Mouse (Mus musculus) ovary, postnatal 10 days (tissue): ENCODE measurements around the gene Scarf1.
"Not testable (repeated sequence)": the region's sequence is repeated elsewhere in the genome, so short reads cannot be mapped to it uniquely, and the experiment has no call there.

Source experiments
- DNase-seq: peaks from one replicate; pipeline ENCODE4 v3.0.0; 2022; ENCODE audit warnings: low spot score

Scarf1 gene

DNA sequence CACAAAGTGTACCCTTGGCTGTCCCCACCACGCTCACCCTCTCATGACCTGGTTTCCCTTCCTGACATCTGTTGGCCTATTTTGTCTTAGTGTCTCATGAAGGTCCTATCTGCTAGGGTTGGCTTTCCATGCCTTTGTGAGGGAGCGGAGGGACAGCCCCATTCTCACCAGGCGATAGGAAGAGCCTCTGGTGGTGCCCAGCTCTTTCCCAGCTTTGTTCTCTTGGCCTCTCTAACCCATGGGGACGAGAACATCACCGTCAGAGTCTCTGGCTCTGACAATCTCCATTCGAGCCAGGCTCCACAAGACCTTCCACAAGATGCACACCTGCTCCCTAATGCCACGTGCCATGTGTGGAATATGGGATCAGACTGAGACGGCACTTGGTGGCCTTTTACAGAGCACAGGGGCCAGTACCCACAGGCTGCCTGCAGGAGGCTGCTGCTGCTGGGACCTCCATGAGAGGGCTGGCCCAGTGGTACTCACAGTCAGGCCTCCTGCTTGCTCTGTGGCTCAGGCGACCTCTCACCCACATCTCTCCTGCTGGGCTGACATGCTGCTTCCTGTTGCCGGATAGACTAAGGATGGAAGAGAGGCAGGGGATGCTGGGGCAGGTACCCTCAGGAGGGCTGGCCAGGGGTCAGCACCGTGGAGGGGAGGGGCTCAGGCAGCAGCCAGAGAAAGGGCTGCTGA, 24.3 kb downstream of the Scarf1 start:
- no peak for DNase-seq

DNA sequence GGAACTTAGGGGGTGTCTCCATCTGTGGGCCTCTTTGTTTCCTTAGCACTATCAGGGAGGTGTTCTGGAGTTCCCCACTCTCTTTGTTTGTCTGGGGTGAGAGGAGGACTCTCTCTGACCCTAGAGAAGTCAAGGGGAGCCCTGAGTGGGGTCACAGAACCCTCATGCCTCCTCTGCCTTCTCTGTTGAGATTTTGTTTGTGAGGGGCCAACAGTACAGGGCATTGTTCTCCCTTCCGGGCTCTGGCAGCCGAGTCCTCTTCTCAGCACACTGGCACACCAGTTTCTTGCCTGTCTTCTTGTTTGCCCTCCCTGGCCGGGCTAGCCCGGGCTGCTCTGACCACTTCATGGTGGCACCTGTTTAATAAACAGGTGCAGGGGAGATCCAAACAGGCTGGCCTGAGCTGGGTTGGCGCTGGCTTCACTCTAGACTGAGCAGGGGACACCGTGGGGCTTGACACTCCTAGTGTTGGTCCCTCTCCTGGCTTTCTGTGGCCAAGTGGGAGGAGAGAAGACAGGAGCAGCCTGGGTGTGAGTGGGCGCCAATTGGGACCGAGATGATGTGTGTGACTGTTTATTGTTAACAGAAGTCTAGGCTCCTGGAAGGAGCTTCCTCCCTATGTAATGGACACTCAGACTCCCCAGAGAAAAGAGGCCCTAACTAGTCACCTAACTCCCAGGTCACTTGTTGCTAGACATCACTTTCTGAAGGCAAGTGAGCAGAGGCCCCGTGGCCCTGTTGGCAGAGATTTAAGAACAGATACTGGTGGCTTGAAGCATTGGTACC, 25.0 kb downstream of the Scarf1 start:
- DNase-seq, result no peak

- DNase-seq, result no peak
These were observed 25.6 kb downstream of the Scarf1 start for GRCm38 (mm10) chr11:75538970-75539299.

DNA sequence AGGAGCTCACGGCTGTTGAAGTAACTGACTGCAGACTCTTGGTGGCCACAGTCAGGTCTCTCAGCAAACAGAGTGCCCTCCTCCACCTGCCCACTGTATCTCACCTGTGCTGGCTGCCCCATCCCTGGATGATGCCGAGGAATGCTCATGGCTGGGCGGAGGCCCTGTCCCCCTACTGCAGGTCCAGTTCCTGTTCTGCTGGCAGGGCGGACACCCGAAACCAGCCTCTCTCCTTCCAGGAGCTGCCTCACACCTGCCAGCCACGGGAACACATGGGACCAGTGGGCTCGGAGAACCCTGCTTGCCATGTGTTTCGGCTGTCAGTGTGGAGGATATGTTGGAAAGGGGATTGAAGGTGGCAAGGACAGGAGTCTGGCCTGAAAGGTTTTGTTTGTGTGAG, 26.9 kb downstream of the Scarf1 start:
- DNase-seq, result no peak

- no peak for DNase-seq
These were observed 27.6 kb downstream of the Scarf1 start for GRCm38 (mm10) chr11:75540710-75541581.

GRCm38 (mm10) chr11:75544713-75545112, 31.4 kb downstream of the Scarf1 start:
- DNase-seq, result no peak

DNA sequence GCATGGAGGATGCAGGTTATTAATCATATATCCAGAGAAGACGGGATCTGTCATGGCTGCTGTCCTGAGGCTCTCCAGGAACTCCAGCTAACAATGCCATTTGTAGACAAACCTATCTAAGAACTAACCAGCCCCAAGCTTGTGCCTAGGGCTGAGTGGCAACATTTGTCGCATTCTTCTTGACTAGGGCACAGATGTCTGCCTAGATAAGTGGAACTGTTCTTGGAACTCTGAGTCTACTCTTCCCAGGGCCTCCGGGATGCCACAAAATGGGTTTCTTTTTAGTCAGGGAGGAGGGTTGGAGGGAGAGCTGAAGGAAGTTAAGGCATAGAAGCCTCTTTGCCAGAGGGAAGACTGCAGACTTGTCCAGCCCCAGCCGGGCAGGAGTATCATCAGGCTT, 32.7 kb downstream of the Scarf1 start:
- DNase-seq, result no peak

GRCm38 (mm10) chr11:75549658-75550111, 36.3 kb downstream of the Scarf1 start:
- no peak for DNase-seq

- no peak for DNase-seq
These were observed 37.0 kb downstream of the Scarf1 start for GRCm38 (mm10) chr11:75550200-75550946.

DNA sequence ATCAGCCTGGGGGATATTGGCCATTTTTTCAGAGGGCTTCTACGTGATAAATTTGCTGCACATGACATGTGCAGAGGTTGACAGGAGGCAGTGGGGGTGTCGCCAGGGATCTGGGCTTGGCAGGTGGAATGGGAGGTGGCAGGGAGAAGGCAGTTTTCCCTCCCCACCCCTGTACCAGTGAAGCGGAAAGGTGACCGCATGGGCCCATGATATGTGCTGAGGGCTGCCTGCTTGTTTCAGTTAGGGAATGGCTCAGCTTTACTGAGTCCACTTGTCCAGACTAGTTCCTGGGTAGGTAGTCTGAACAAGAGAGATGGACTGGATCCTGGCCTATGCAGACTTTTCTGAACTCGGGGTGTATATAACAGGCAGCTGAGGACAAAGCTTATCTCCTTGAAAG, 38.0 kb downstream of the Scarf1 start:
- no peak for DNase-seq

DNA sequence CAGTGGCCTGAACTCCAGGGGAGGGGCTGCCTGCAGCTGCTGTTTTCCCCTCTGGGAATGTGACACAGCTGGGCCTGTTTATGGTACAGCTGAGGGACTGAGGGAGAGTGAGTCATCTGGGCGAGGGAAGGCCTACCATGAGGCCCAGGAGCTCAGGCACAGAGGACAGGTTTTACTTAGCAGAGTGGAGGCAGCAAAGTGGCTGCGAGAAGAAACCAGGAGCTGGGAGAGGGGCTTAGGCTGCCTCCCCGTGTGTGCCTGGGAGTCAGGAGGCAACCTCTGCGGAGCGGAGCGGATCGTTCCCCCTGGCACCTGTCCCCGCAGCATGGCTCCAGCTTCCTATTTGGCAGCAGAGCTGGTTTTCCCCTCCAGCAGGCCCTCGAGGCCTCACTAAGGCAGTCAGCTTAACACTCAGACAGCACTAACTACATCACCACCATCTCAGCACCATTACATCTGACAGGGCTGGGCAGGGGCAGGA, 38.7 kb downstream of the Scarf1 start:
- no peak for DNase-seq

GRCm38 (mm10) chr11:75552906-75553482, 39.7 kb downstream of the Scarf1 start:
- no peak for DNase-seq

DNA sequence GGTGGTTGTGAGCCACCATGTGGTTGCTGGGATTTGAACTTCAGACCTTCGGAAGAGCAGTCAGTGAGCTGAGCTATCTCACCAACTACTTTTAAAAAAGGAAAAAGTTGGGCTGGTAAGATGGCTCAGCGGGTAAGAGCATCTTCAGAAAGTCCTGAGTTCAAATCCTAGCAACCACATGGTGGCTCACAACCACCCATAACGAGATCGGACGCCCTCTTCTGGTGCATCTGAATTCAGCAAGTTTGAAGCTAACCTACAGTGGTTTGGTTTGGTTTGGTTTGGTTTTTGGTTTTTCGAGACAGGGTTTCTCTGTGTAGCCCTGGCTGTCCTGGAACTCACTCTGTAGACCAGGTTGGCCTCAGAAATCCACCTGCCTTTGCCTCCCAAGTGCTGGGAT, 42.7 kb downstream of the Scarf1 start:
- DNase-seq, result not testable (repeated sequence)

GRCm38 (mm10) chr11:75557142-75557541, 43.8 kb downstream of the Scarf1 start:
- DNase-seq, result no peak

- DNase-seq, result no peak
These were observed 44.8 kb downstream of the Scarf1 start for GRCm38 (mm10) chr11:75558101-75558500.

GRCm38 (mm10) chr11:75559870-75560504, 46.6 kb downstream of the Scarf1 start:
- no peak for DNase-seq

DNA sequence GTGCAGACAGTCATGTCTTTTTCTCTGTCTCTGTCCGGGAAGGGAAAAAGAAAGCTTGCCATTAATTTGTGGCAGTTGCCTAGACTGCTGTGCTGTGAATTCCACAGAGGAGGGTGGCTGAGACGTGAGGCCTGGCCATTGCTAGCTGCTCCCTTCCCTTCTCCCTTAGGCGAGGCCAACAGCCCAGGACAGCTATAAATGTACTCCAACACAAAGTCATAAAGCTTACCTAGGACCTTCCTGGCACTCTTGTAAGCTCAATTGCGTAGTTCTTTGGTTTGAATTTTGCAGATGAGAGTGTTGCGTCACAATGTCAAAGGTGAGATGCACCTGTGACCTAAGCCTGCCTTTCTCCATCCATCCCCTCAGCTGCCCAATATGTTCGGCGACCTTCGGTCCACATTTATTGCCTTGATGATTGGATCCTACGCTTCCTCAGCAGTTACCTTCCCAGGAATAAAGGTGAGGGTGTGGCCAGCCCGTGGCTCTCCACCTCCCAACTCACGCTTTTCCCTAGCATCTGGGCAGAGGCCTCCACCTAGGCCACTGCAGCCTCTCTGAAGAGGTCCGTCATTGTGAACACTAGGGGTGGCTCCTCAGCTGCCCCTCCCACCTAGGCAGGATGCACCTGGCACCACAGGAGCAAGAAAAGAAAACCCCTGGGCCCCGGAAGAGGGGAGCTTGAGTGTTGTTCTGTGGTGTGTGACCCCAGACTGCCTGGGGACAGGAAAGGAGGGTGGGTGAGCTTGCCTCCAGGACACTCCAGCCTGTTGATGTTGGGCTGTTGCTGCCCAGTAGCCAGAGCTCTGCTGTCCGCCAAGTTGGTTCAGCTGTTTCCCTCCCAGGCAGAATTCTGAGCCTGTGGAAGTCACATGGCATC, 47.4 kb downstream of the Scarf1 start:
- DNase-seq, result no peak

DNA sequence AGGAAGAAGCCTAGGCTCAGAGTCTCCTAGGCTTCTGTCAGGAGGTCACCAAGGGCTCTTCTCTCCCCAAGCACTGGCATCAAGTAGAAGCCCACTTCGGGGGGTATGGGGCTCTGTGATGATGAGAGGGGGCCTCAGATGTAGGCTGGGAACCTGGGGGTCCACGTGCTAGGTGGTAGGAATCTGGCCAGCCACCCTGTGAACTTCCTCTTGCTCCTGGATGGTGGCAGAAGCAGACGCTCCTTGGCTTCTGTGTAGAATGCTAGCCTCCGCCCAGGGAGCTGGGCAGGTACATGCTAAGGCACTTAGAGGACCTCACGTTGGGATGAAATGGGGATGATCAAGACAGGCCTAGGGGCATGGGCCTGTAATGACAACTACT, 48.1 kb downstream of the Scarf1 start:
- no peak for DNase-seq

- DNase-seq, result no peak
These were observed 49.5 kb downstream of the Scarf1 start for GRCm38 (mm10) chr11:75562840-75563239.
